Mouse (Mus musculus): ENCODE measurements around the gene Car8. TPM values are rescaled to one million over a fixed set of nuclear protein-coding genes. Genes with fewer than 3 reads are reported as not detected.
A peak's percentile ranks its signal among the peaks of the same experiment; 100 is the strongest.

The Car8 gene
- polyA plus RNA-seq, 1 experiment from 2014 or later = 1.2 TPM

DNA sequence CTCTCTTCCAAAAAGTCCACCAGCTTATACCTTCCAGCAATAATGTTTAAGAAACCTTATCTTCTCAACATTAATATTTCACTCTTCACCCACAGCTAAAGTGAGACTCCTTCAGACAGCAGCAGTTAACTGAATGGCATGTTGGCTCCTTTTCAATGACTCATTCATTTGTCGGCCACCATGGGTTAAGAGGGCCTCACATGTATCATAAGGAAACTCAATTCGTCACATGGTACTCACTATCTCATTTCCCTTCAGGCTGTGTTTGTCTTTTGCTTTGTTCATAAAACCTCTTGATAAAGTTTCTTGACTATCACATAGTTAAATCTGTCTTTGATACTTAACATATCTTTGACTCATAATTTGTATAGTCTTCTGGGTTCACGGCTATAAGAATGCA, 20.8 kb downstream of the Car8 start:
- no peak overlapping the region for H3K9ac ChIP-seq
- H3K9me3 ChIP-seq (replicated peaks) = no peaks in the 10 kb centered on the region
- no peak overlapping the region for H3K4me3 ChIP-seq
- H3K4me2 ChIP-seq = no peak overlapping the region
- 0 out of 2 replicates have a peak, but pooled peaks cover 3% of the 10 kb centered on the region for H3K4me1 ChIP-seq
- no peak for ATAC-seq
- WGBS = 84% methylated on average over 3 of the region's 3 CpGs
- no peaks in the 10 kb centered on the region for H3K27me3 ChIP-seq
- H3K27ac ChIP-seq = no peak overlapping the region
- H3K36me3 ChIP-seq (ENCODE audit: poor library complexity, severe bottlenecking) = no peaks in the 10 kb centered on the region

DNA sequence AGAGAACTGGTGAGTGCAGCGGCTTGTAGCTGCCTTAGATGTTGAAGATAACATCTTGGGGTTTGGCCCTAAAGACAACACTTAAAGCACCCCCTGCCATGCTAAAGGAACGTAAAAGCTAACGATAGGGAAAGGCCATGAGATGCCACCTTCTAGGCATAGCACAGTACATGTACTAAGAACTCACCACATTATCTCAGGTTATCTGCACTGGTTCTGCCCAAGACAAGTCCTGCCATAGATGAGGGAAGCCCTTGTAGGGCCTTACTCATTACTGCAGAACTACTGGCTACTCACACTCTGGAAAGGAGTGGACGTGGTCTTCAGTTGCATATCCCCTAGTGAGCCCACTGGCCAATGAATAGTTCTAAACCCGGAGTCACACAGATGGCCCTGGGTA, 21.6 kb downstream of the Car8 start:
- Histone ChIP-seq H3K4me3 (no peak overlapping the region), H3K36me3 (ENCODE audit: poor library complexity, severe bottlenecking) (no peaks in the 10 kb centered on the region), H3K4me1 (0 out of 2 replicates have a peak, but pooled peaks cover 3% of the 10 kb centered on the region), H3K9me3 (replicated peaks) (no peaks in the 10 kb centered on the region), H3K27ac (no peak overlapping the region), H3K4me2 (no peak overlapping the region), H3K27me3 (no peaks in the 10 kb centered on the region), H3K9ac (no peak overlapping the region)
- WGBS = 85% methylated on average over 5 of the region's 5 CpGs
- ATAC-seq = no peak

DNA sequence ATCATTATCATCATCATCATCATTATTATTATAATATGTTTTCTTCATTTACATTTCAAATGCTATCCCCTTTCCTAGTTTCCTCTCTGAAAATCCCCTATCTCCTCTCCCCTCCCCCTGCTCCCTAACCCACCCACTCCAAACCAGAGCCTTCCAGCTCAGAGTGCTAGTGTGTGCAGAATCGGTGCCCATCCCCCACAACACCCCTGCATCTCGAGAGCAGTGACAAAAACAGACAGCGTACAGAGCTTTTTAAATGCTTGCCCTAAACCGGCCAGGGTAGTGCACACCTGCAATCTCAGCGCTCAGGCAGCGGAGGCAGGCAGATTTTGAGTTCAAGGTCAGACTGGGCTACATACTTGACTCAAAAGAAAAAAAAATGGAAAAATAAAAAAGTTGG, 22.3 kb downstream of the Car8 start:
- H3K27ac ChIP-seq = no peak overlapping the region
- WGBS = 31% methylated on average over 6 of the region's 6 CpGs
- H3K4me2 ChIP-seq = no peak overlapping the region
- H3K9ac ChIP-seq = no peak overlapping the region
- no peaks in the 10 kb centered on the region for H3K36me3 ChIP-seq (ENCODE audit: poor library complexity, severe bottlenecking)
- H3K9me3 ChIP-seq (replicated peaks) = no peaks in the 10 kb centered on the region
- ATAC-seq = peak; percentile 70; the same call in 1 of the 2 replicates
- 0 out of 2 replicates have a peak, but pooled peaks cover 3% of the 10 kb centered on the region for H3K4me1 ChIP-seq
- no peaks in the 10 kb centered on the region for H3K27me3 ChIP-seq
- no peak overlapping the region for H3K4me3 ChIP-seq

DNA sequence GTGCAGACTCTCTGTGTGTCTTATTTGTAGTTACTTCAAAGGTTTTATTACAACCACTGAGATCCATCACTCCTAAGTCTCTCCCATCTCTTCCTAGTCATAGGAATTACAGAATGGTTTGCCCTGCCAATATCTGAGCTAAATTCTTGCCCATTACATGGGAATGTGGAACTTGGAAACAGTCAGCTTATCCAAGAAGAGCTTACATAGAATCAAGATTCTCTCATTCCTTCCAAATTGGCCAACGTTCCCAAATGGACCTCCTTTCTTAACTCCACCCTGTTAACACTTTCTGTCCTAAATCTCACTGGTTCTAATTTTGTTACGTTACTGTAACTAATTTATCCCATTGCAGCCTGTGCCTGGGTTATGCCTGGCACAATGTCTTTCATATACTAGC, 25.2 kb downstream of the Car8 start:
- 80% methylated on average over 2 of the region's 2 CpGs for WGBS
- Histone ChIP-seq H3K27me3 (no peaks in the 10 kb centered on the region), H3K9ac (no peak overlapping the region), H3K27ac (no peak overlapping the region), H3K4me1 (0 out of 2 replicates have a peak, but pooled peaks cover 3% of the 10 kb centered on the region), H3K36me3 (ENCODE audit: poor library complexity, severe bottlenecking) (no peaks in the 10 kb centered on the region), H3K9me3 (replicated peaks) (no peaks in the 10 kb centered on the region), H3K4me2 (no peak overlapping the region), H3K4me3 (no peak overlapping the region)
- ATAC-seq = no peak

DNA sequence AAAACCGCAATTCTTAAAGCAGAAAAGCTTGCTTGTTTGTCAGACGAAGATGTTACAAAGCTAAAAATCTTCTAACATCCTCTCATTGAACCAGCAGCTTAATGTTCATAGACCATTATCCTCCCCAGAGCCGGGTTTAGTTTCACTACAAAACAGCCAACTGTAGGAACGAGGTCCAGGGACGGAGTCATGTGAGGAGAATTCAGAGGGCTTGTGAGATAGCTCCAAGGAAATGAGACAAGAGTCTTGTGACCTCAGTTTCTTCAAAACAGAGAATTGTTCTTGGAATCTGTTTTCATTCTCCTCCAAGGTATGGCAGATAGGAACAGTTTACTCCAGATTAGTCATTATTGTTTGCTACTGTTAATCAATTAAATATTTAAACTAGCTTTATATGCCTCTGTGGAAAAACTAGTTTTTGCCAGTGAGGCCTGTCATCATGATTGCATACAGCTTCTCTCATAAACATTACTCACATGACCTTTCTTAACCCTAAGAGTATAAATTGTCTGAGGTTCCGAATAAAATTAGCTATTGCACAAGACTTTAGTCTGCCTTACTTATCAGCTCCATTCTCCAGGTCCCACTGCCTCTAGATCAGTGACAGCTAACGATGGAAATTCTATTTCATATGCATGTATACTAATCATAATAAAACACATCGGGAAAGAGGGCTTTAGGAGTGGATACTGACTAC, 25.8 kb downstream of the Car8 start:
- ATAC-seq = no peak
- 79% methylated on average over 8 of the region's 8 CpGs for WGBS
- H3K36me3 ChIP-seq (ENCODE audit: poor library complexity, severe bottlenecking) = no peaks in the 10 kb centered on the region
- H3K4me1 ChIP-seq = 0 out of 2 replicates have a peak, but pooled peaks cover 3% of the 10 kb centered on the region
- H3K27ac ChIP-seq = no peak overlapping the region
- H3K4me3 ChIP-seq = no peak overlapping the region
- no peak overlapping the region for H3K4me2 ChIP-seq
- H3K27me3 ChIP-seq = no peaks in the 10 kb centered on the region
- H3K9ac ChIP-seq = no peak overlapping the region
- H3K9me3 ChIP-seq (replicated peaks) = no peaks in the 10 kb centered on the region

DNA sequence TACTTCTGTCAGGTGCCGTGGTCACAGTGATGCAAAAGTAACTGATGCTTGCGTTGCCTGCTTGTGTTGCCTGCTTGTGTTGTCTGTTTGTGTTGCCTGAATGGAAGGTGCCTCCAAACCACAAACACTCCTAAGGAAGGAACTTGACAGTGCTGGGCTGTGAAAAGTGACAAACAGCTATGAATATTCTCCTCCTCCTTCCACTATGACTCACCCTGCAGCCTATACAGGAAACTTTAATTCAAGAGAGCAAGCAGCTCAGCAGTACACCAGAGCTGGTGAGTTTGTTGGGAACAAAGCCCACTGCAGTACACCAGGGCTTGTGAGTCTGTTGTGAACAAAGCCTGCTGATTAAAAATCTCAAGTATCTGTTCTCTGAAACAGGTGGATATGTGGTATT, 28.4 kb downstream of the Car8 start:
- Histone ChIP-seq H3K9ac (no peak overlapping the region), H3K9me3 (replicated peaks) (no peaks in the 10 kb centered on the region), H3K36me3 (ENCODE audit: poor library complexity, severe bottlenecking) (no peaks in the 10 kb centered on the region), H3K4me3 (no peak overlapping the region), H3K4me1 (no peaks in the 10 kb centered on the region), H3K4me2 (no peak overlapping the region), H3K27me3 (no peaks in the 10 kb centered on the region), H3K27ac (no peak overlapping the region)
- 90% methylated on average over 2 of the region's 2 CpGs for WGBS
- ATAC-seq = no peak

DNA sequence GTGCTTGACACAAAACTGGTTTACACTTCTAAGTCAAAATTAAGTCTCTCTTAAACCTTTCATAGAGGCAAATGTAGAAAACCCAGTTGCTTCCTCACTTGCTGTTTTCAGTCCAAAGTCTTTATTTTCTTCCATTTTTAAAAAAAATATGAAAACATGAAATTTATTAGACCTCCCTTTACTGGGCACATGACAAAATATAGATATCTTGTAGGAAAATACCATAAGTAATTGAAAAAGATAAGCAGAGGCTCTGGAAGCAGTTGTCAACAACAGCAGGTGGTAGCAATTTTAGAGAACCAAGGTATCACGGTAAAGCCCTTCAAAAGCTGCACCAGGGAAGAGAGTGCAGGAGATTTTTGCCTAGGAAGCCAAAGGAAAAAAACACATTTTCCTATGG, 30.9 kb downstream of the Car8 start:
- H3K9me3 ChIP-seq (replicated peaks) = no peaks in the 10 kb centered on the region
- 83% methylated on average over 1 of the region's 1 CpGs for WGBS
- H3K4me1 ChIP-seq = no peaks in the 10 kb centered on the region
- H3K36me3 ChIP-seq (ENCODE audit: poor library complexity, severe bottlenecking) = no peaks in the 10 kb centered on the region
- H3K9ac ChIP-seq = no peak overlapping the region
- no peaks in the 10 kb centered on the region for H3K27me3 ChIP-seq
- ATAC-seq = no peak
- H3K27ac ChIP-seq = no peak overlapping the region
- H3K4me2 ChIP-seq = no peak overlapping the region
- no peak overlapping the region for H3K4me3 ChIP-seq

DNA sequence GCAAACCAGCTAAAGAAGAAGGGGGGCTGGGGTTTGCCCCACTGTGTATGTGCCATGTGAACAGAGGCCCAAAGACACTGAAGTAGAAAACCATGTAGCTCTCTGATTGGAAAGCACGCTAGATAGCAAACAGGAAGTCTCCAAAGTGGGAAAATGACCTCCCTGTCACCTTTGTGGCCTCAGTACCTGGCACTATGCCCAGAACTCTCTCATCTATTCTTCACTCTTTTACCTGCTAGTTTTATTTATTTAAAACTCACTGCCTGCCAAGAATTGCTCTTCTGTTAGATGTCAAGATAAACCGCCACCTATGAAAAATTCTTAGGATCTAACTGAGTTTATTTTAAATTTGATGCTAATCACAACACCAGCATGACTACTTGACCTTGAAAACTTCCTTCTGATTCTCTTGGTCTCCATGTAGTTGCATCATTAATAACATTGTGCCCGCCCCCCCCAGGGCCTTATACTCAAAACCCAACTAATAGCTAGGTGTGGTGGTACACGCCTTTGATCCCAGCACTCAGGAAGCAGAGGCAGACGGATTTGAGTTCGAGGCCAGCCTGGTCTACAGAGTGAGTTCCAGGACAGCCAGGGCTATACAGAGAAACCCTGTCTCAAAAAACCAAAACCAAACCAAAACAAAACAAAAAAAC, 31.8 kb downstream of the Car8 start:
- no peak overlapping the region for H3K27ac ChIP-seq
- H3K27me3 ChIP-seq = no peaks in the 10 kb centered on the region
- no peak overlapping the region for H3K9ac ChIP-seq
- ATAC-seq = no peak
- 90% methylated on average over 6 of the region's 6 CpGs for WGBS
- H3K4me3 ChIP-seq = no peak overlapping the region
- H3K4me1 ChIP-seq = no peaks in the 10 kb centered on the region
- no peaks in the 10 kb centered on the region for H3K9me3 ChIP-seq (replicated peaks)
- H3K36me3 ChIP-seq (ENCODE audit: poor library complexity, severe bottlenecking) = no peaks in the 10 kb centered on the region
- no peak overlapping the region for H3K4me2 ChIP-seq

DNA sequence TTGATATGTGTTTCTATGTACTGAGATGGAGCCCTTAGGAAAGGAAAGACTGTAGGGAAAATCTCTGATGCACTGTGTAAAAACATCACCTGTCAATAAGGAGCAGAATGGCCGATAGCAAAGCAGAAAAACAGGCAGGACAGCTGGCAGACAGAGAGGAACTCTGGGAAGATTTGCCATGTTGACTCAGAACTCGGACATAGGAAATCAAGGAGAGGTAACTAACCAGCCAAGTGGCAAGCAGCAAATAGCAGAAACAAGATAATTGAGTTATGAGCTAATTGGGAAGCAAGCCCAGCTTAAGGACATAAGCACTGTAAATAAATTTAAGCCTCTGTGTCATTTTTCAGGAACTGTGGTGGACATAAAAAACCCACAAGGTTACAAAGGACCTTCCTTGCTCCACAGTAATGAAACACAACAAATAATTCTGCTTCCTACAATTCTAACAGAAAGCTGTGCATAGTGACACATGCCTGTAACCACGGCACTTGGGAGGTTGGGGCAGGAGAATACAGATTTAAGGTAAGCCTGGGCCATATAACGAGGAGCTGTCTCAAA, 33.7 kb downstream of the Car8 start:
- WGBS = 72% methylated on average over 4 of the region's 4 CpGs
- Histone ChIP-seq H3K27ac (no peak overlapping the region), H3K4me3 (no peak overlapping the region), H3K27me3 (no peaks in the 10 kb centered on the region), H3K36me3 (ENCODE audit: poor library complexity, severe bottlenecking) (no peaks in the 10 kb centered on the region), H3K4me1 (no peaks in the 10 kb centered on the region), H3K4me2 (no peak overlapping the region), H3K9ac (no peak overlapping the region), H3K9me3 (replicated peaks) (no peaks in the 10 kb centered on the region)
- ATAC-seq = no peak

DNA sequence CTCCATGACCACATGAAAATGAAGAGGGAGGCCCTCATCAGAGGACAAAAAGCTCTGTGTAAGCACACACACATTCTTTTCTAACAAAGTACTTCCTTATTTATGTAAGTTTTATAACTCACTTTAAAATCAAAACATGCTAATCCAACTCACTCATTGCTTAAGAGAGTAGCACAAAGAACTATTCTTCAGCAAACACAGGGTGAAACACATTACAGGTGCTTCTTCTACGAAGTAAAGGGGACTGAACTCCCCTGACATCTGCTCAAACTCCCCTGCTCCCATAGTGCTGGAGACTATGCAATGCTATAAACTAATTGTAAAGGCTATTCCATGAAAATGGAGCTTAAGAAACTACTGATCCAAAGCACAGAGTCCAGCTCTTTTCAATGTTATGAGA, 35.5 kb downstream of the Car8 start:
- ATAC-seq = no peak
- Histone ChIP-seq H3K36me3 (ENCODE audit: poor library complexity, severe bottlenecking) (no peaks in the 10 kb centered on the region), H3K9ac (no peak overlapping the region), H3K4me2 (no peak overlapping the region), H3K9me3 (replicated peaks) (no peaks in the 10 kb centered on the region), H3K27ac (no peak overlapping the region), H3K4me1 (no peaks in the 10 kb centered on the region), H3K27me3 (no peaks in the 10 kb centered on the region), H3K4me3 (no peak overlapping the region)
- WGBS = 35% methylated on average over 1 of the region's 1 CpGs

DNA sequence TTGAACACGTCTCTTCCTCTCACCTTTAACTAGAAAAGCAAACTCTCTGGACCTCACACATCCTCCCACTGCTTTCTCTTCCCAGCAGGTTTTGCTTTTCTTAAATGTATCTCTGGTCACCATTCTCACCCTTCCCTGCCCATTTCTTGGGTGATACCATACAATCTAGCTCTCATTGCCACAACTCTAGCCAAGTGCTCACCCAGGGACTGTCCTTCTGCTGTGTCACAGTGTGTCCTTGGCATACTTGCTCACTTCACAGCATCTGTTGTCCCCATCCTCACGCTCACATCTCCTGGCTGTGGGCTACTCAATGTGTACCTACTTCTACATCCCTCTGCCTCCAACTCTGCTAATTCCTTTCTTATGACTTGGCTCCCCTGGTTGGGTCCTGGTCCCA, 37.2 kb downstream of the Car8 start:
- H3K4me3 ChIP-seq = no peak overlapping the region
- H3K9ac ChIP-seq = no peak overlapping the region
- no peaks in the 10 kb centered on the region for H3K36me3 ChIP-seq (ENCODE audit: poor library complexity, severe bottlenecking)
- H3K27me3 ChIP-seq = no peaks in the 10 kb centered on the region
- H3K9me3 ChIP-seq (replicated peaks) = no peaks in the 10 kb centered on the region
- no peak for ATAC-seq
- WGBS = 88% methylated on average over 2 of the region's 2 CpGs
- no peak overlapping the region for H3K4me2 ChIP-seq
- no peaks in the 10 kb centered on the region for H3K4me1 ChIP-seq
- no peak overlapping the region for H3K27ac ChIP-seq

DNA sequence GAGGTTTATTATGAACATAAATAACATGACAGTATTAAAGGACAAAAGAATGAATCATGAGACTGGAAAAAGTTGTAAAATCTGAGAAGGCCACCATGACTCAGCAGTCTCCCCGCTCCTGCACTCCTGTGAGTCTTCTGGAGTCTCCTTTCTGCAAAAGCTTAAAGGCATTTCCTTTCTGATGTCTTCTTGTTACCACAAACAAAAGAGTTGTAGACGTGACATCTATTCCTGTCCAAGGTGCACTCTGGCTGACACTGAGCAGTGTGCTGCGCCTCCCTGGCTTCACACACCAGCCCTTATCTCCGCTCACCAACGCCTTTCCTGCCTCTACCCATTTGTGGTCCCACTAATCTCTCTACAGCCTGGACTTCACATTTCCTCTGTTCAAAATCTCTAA, 38.8 kb downstream of the Car8 start:
- ATAC-seq = no peak
- H3K27me3 ChIP-seq = no peaks in the 10 kb centered on the region
- H3K4me2 ChIP-seq = no peak overlapping the region
- H3K36me3 ChIP-seq (ENCODE audit: poor library complexity, severe bottlenecking) = no peaks in the 10 kb centered on the region
- WGBS = 86% methylated on average over 5 of the region's 5 CpGs
- no peak overlapping the region for H3K27ac ChIP-seq
- no peak overlapping the region for H3K9ac ChIP-seq
- H3K4me3 ChIP-seq = no peak overlapping the region
- no peaks in the 10 kb centered on the region for H3K4me1 ChIP-seq
- no peaks in the 10 kb centered on the region for H3K9me3 ChIP-seq (replicated peaks)
